Mouse (Mus musculus) embryo, embryonic 10 days (tissue): ENCODE measurements around the gene Sf3b3.
"Not testable (repeated sequence)": the region's sequence is repeated elsewhere in the genome, so short reads cannot be mapped to it uniquely, and the experiment has no call there.

Experiments
- DNase-seq: peaks from one replicate; pipeline ENCODE4 v3.0.0-alpha.2; 2015; ENCODE audit warnings: low spot score

The Sf3b3 gene

DNA sequence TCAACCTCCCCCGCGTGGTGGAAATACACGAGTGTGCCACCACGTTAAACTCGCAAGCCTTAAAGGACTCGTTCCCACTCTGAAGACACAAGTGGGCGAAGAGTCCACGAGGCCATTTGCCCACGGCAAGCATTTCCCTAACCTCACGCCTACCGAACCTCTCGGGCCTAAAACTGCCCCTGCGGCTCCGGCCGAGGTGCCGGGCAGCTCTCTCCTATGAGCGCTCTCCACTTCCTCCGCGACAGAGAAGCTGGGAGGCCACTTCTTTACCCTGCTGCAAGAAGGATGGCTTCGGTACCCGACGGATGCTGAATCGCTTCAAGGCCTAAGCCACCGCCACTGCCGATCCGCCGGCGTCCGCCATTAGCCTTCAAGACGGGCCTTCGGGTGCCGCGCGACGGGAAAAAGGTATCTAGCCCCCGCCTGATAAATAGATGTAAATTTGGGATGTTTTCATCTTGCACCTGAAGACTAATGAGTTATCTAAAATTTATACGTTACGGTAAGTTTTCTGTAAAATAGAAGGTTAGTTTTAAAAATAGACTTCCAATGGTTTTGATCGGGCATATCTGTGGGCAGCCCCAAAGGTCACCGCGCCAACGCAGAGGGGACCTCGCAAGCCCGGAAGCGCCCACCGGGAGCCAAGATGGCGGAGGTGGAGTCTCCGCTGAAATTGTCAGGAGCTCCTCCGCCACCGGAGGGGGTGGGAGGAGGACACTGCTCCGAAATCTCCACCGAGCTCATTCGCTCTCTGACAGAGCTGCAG is at the start of gene Sf3b3, which contains the start of gene Cog4:
Gene Sf3b3, minus strand, starts transcription at position 383 of the 766 bp plus-strand sequence.
Gene Cog4, plus strand, starts transcription at position 196 of the 766 bp plus-strand sequence.
- DNase-seq, result peak; percentile 87

GRCm38 (mm10) chr8:110895812-110896211 is 49.2 kb upstream of the Sf3b3 start:
- no peak for DNase-seq

DNA sequence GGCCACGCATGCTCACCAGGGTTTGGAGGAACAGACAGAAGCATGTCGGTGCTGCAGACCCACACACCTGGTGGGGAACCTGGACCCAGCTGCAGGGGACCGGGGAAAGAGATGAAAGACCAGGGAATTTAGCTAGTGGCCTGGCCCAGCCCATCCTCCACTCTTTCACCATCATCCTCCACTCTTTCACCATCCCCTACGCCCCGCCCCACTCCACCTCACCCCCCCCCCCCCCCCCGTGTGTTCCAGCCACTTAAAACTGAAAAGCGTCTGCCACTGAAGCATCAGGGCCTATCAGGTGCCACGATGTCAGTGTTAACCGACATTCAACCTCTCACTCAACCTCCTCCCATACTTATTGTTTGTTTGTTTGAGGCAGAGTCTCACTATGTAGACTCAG is 48.7 kb upstream of the Sf3b3 start:
- no peak for DNase-seq

- no peak for DNase-seq
Measured at GRCm38 (mm10) chr8:110894851-110895250, 48.3 kb upstream of the Sf3b3 start.

DNA sequence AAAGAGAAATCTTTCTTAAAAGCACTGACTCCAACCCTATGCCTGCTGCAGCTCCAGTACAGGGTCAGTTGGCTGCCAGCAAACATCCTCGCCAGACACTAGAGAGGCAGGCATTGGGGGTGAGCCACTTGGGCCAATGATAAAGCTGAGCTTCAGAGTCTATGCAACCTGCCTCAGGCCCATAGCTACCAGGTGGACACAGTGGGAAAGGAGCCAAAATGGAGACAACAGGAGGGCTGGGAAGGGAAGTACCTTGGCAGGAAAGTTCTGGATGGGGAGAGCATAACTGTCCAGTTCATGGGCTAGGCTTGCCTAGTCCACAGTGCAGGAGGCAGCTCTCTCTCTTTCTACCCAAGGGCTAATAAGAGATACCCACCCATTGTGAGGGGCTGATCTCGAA is 46.3 kb upstream of the Sf3b3 start:
- DNase-seq, result no peak

- DNase-seq, result no peak
Measured at GRCm38 (mm10) chr8:110892040-110892439, 45.5 kb upstream of the Sf3b3 start.

GRCm38 (mm10) chr8:110889904-110890470 is 43.4 kb upstream of the Sf3b3 start:
- DNase-seq, result no peak

- DNase-seq, result no peak
Measured at GRCm38 (mm10) chr8:110888860-110889259, 42.3 kb upstream of the Sf3b3 start.

DNA sequence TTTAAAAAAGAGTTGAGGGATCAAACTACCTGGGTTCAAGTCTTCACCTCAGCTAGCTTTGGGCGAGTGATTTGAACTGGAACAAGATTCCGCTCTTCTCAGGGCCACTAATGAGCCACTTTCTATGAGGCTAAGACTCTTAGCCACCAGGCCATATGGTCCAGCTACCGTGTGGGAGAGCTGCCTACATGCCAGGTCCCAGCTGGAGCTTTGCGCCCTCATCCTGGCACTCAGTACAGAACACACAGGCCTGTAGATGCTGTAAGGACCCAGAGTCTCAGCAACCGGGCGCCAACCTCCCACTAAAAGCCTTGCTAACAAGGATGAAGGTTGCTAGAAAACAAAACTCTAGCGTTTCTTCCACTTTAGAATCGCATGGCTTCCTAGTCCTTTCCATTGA is 41.9 kb upstream of the Sf3b3 start:
- DNase-seq, result no peak

DNA sequence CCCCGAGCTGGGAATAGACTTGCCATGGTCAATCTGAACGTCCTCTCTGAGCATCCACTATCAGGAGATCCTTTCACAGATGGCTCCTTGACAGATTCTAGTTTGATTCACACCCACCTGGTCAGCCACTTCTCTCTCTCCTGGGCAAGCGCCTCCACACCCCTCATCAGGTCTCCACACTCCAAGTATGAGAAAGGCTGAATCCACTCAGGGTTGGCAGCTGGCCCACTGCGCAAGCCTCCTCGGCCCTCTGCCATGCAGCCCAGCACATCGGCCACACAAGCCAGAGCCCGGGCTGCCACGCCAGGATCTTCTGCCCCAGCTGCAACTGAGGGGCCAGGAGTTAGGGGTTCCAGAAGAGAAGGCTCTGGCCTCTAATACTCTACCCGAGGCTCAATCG is 41.0 kb upstream of the Sf3b3 start:
- no peak for DNase-seq

- no peak for DNase-seq
Measured at GRCm38 (mm10) chr8:110886634-110887033, 40.0 kb upstream of the Sf3b3 start.

DNA sequence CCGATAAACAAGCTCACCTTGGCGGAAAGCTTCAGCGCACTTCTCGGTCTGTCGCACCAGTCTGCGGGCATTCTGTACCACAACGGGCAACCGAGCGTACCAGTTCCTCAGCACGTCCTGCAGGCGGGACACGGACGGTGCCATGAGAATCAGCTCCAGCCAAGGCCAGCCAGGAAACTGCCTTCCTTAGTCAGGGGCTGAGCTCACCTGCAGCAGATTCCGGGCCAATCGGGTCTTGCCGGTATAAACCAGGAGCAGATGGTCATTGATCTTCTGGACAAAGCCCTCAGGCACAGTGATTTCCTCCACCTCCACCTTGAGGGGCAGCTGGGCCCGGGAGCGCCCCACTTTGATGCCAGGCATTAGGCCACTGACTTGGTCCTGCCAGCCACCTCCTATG is 37.2 kb upstream of the Sf3b3 start:
- no peak for DNase-seq

- no peak for DNase-seq
Measured at GRCm38 (mm10) chr8:110881741-110882310, 35.2 kb upstream of the Sf3b3 start.

GRCm38 (mm10) chr8:110877862-110878261 is 31.3 kb upstream of the Sf3b3 start:
- DNase-seq, result no peak

DNA sequence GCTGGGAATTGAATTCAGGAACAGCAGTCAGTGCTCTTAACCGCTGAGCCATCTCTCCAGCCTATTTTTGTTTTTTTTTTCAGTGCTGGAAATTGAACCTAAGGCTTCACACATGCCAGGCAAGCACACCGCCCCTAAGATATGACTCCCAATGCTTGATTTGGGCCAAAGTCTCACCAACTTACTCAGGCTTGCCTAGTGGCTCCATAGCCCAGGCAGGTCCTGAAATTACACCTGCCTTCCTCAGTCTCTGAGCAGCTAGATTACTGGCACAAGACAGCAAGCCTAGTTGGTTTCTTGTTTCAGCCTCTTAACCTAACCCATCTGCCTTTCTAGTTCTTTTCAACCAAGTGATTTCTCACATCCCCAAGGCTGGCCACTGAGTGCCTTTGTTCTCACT is 23.9 kb upstream of the Sf3b3 start:
- DNase-seq, result no peak

GRCm38 (mm10) chr8:110861347-110862025 is 14.9 kb upstream of the Sf3b3 start:
- DNase-seq, result not testable (repeated sequence)

GRCm38 (mm10) chr8:110859651-110860501 is 13.3 kb upstream of the Sf3b3 start:
- peak; percentile 21 for DNase-seq

GRCm38 (mm10) chr8:110856760-110857461 is 10.3 kb upstream of the Sf3b3 start:
- DNase-seq, result no peak

DNA sequence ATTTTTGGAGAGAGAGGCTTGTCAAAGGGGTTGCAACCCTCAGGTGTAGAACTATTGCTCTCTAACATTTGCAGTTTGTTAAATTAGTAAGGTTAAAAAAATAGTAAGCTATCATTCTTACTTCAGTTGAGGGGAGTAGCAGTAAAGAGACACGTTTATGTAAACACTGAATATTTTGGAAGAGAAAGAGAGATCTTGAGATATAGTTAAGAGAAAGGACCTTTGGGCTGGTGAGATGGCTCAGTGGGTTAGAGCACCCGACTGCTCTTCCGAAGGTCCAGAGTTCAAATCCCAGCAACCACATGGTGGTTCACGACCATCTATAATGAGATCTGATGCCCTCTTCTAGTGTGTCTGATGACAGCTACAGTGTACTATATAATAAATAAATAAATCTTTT is 9.5 kb upstream of the Sf3b3 start:
- DNase-seq, result not testable (repeated sequence)

DNA sequence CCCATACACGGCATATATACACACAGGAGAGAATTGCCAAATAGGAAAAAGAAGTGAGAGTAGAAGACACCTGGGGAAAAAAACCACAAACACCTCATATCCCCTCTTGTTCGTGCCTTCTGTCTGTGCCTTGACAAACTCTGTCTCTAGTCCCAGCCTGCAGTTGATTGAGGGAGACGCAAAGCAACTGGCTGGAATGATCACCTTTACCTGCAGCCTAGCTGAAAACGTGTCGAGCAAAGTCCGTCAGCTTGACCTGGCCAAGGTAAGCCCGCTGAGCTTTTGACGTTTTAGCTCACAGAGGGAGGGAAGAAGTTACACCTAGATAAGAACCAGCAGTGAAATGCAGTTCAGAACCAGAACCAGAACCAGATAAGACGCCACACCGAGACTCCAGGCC is 4.6 kb upstream of the Sf3b3 start:
- no peak for DNase-seq
